Mouse (Mus musculus) ovary, adult 18-20 months (tissue): Measurements from ENCODE around the gene Mrm2.
A peak's percentile ranks its signal among the peaks of the same experiment; 100 is the strongest.

Source experiments
- DNase-seq: peaks from one replicate; pipeline ENCODE4 v3.0.0; 2022; ENCODE audit warnings: low spot score, mixed read lengths

The Mrm2 gene

DNA sequence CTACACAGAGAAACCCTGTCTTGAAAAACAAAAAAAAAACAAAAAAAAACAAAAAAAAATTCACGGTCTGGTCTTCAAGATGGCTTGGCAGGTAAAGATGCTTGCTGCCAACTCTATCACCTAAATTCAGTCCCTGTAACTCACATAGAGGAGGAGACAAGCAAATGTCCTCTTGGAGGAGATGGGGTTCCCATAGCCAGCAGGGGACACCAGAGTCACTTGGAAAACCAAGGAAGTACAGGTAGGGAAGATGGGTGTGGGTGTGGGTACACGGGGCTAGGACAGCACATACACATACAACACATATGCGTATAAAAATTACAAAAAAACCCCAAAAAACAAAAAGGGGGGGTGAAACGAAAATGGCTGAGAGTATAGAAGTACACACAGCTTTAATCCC, 11.2 kb upstream of the Mrm2 start:
- DNase-seq = no peak

GRCm38 (mm10) chr5:140339836-140340235, 8.1 kb upstream of the Mrm2 start:
- DNase-seq = no peak

- DNase-seq = no peak
Measured at GRCm38 (mm10) chr5:140338779-140339178, 7.1 kb upstream of the Mrm2 start.

GRCm38 (mm10) chr5:140336680-140337079, 5.0 kb upstream of the Mrm2 start:
- DNase-seq = no peak

DNA sequence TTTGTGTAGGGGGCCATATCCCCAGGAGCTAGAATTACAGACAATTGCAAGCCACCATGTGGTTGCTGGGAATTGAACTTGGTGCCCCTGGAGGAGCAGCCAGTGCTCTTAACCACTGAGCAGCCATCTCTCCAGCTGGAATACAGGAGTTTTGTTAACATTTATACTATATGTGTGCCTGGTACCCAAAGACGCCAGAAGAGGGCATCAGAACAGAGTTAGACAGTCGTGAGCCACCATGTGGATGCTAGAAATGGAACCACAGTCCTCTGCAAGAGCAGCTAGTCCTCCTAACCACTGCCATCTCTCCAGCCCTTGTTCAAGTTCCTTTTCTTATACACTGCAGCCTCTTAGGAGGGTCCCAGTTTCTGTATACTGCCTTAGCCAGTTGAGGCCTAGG, 1.9 kb upstream of the Mrm2 start:
- DNase-seq = no peak

GRCm38 (mm10) chr5:140332519-140332918, 821 bp upstream of the Mrm2 start:
- DNase-seq = no peak

DNA sequence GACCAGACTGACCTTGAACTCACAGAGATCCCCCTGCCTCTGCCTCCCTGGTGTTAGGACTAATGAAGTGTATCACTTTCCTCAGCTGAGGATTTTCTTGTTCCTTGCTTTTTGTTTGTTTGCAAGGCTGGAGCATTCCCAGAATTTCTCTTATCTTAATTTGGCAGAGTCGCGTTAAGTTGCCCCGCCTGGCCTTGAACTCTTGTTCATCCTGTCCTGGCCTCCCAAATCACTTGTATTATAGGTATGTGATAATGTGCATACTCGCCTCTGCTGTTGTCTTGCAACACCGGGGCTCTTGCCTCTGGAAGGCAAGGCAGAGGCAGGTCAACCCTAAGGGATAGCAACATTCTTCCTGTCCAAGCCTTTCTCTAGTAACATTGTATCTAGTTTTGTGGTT, 7.6 kb downstream of the Mrm2 start:
- DNase-seq = no peak

- no peak for DNase-seq
Measured at GRCm38 (mm10) chr5:140321756-140322575, 9.7 kb downstream of the Mrm2 start.

GRCm38 (mm10) chr5:140321042-140321755, 10.5 kb downstream of the Mrm2 start, which contains the start of the genes Mad1l1 and Nudt1:
Gene Mad1l1, minus strand, starts transcription at chr5:140321552.
Gene Nudt1, plus strand, starts transcription at chr5:140321656.
- peak; percentile 94 for DNase-seq

GRCm38 (mm10) chr5:140316716-140317115, 15.0 kb downstream of the Mrm2 start:
- no peak for DNase-seq

GRCm38 (mm10) chr5:140307602-140308001, 24.1 kb downstream of the Mrm2 start:
- no peak for DNase-seq

DNA sequence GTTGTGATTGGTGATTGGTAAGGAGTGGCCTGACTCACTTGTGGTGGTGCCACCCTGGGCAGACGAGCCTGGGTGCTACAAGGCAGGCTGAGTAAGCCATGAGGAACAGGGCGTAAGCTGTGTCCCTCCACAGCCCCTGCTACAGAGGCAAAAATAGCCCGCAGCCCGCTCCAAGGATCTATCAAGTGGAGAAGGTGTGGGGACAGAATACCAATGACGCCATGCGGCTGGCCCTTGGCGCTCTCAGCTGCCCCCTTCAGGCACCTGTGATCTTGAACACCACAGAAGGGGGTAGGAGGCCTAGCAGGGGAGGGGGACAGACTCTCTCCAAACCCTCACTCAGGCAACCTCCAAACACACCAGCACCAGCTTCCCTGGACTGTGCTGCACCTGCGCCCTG, 25.7 kb downstream of the Mrm2 start:
- DNase-seq = no peak

DNA sequence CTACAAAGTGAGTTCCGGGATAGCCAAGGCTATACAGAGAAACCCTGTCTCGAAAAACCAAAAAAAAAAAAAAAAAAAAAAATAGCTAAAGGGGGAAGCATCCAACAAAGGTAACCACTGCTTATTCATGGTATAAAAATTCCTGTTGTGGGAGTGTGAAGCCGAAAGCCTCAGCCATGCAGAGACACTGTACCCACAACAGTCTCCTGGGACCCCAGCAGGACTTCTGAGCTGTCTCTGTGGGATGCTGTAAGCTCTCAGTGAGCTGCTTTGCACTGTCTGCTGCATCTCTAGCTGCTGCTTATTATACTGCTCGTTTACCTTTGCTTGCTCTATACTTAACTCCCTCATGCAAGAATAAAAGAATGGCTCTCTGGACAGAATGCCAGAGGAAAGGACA, 33.4 kb downstream of the Mrm2 start:
- DNase-seq = no peak

DNA sequence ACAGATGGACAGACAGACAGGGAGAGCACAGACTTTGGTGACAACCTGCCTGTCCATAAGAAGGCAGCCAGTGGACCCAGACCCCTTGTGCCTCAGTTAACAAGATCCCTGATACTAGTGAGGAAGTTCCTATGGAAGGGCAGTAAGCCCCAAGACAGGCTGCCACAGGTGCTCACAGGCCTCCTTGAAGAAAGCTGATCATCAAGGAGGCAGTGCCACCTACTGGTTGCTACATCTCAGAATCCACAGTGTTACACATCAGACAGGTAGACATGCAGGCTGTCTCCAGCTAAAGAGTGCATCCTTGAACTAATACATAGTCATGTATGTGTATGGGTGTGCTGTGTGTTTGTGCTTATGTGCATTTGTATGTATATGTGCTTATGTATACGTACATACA, 39.5 kb downstream of the Mrm2 start:
- DNase-seq = peak; percentile 8

DNA sequence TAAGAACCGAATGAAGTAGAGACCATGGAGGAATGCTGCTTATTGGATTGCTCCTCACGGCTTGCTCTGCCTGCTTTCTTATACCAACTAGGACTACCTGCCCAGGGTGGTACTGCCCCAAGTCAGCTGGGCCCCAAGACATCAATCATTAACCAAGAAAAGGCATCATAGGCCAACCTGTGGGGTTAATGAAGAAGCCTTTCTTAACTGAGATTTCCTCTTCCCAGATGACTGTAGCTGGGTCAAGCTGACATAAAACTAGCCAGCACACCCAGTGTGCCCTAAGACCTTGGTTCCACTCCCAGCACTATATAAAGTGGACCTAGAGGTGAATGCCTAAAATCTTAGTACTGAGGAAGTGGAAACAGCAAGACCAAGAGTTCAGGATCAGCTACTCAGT, 42.5 kb downstream of the Mrm2 start:
- DNase-seq = no peak

DNA sequence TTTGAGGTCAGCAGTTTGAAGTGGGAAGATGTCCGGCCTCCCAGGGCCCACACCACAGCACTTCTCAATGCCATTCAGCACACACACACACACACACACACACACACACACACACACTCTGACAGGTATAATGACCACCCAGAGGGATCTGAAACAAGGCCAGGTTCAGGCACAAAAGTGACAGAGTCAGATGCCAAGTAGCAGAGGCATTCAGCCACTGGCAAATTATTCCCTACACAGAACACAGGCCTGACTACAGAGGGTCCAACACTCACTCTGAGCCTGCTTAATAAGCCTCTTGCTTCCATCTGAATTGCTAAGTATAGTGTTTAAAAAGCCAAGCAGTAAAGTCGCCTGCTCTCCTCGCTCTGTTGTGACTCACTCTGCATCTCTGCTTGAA, 43.4 kb downstream of the Mrm2 start:
- DNase-seq = no peak

- DNase-seq = no peak
Measured at GRCm38 (mm10) chr5:140284761-140285160, 46.9 kb downstream of the Mrm2 start.

DNA sequence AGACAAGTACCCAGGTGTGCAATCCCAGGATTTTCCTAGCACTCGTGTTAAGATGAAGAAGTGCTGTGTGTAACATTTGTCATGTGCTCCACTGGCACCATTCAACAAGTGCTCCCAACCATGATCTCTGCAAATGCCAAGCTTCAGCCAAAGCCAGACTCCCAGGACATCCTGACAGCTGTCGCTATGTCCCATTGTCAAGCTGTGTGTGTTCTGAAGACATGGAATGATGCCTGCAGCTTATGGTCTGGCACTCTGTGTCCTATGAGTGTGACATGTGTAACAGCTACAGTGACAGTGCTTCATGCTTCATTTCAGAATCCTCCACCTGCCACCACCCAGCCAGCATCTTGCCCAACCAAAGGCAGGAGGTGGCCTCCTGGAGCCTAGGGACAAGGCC, 47.7 kb downstream of the Mrm2 start:
- no peak for DNase-seq

- no peak for DNase-seq
Measured at GRCm38 (mm10) chr5:140282900-140283299, 48.8 kb downstream of the Mrm2 start.

DNA sequence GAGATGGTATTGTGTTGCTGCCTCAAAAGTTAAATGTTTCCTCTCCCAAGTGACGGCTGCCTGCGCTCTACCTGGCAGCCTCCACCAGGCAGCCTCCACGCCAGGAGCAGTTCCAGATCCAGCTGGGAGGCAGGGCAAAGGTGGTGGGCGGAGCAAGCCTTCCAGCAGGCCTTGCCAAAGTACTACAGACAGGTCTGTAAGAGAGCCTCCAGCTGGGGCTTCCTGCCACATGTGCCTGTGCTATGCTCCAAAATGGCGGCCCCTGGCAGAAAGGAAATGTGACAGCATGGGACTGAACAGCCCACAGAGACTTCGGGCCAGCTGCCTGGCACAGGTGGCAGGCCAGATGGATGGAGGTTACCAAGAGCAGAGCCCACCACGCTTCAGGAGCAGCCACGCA, 49.3 kb downstream of the Mrm2 start:
- DNase-seq = peak; percentile 38

GRCm38 (mm10) chr5:140280205-140280604, 51.5 kb downstream of the Mrm2 start:
- no peak for DNase-seq
